Mouse (Mus musculus) heart, postnatal 0 days (tissue): ENCODE data around the gene Akap2. TPM values are rescaled to one million over a fixed set of nuclear protein-coding genes. Genes with fewer than 3 reads are reported as not detected.
A peak's percentile ranks its signal among the peaks of the same experiment; 100 is the strongest.

ENCODE experiments used
- ATAC-seq: fragments of 200-750 bp; cut with Nextera tagmentation; 2 replicates; pipeline ENCODE4 v1.8.0; 2017; ENCODE audit warnings: low read depth, moderate number of reproducible peaks, moderate library complexity; ENCODE audit not compliant: insufficient read depth
- DNase-seq: peaks from one replicate; pipeline ENCODE4 v3.0.0-alpha.2; 2016; ENCODE audit warnings: low spot score
- H3K27ac ChIP-seq: fragments of 300-500 bp; sonication (generic); 2 replicates; pipeline ENCODE4 v1.5.1; 2014; ENCODE audit warnings: low read depth, mild to moderate bottlenecking
- H3K27me3 ChIP-seq: fragments of 300-500 bp; sonication (generic); 2 replicates; pipeline ENCODE4 v1.6.1; 2014; ENCODE audit warnings: low read length, mixed read lengths; ENCODE audit not compliant: control insufficient read depth, insufficient read depth
- H3K36me3 ChIP-seq: fragments of 300-500 bp; sonication (generic); replicated peaks from 2 replicates; pipeline ENCODE4 v1.6.1; 2014; ENCODE audit warnings: low read length, mixed read lengths; ENCODE audit not compliant: control insufficient read depth, insufficient read depth
- H3K4me1 ChIP-seq: fragments of 300-500 bp; sonication (generic); 2 replicates; pipeline ENCODE4 v1.6.1; 2014; ENCODE audit warnings: antibody characterized with exemption; ENCODE audit not compliant: control insufficient read depth, insufficient read depth
- H3K4me2 ChIP-seq: fragments of 300-500 bp; sonication (generic); 2 replicates; pipeline ENCODE4 v1.6.1; 2014; ENCODE audit warnings: low read depth, mild to moderate bottlenecking, low read length, moderate library complexity
- H3K4me3 ChIP-seq: fragments of 300-500 bp; sonication (generic); 2 replicates; pipeline ENCODE4 v1.5.1; 2014; ENCODE audit warnings: low read depth, low read length
- H3K9ac ChIP-seq: fragments of 300-500 bp; sonication (generic); replicated peaks from 2 replicates; pipeline ENCODE4 v1.6.1; 2014; ENCODE audit warnings: low read depth, low read length, mixed read lengths
- H3K9me3 ChIP-seq: fragments of 300-500 bp; sonication (generic); replicated peaks from 2 replicates; pipeline ENCODE4 v1.6.1; 2016; ENCODE audit warnings: low read length; ENCODE audit not compliant: control insufficient read depth
- CTCF ChIP-seq: IDR thresholded peaks from 2 replicates; pipeline ENCODE4 v1.5.1; 2016; ENCODE audit warnings: antibody characterized with exemption, control low read depth, low read depth
- EP300 ChIP-seq: IDR thresholded peaks from 2 replicates; pipeline ENCODE4 v1.6.1; 2016; ENCODE audit warnings: antibody characterized with exemption, low read depth
- WGBS: fragments of 180-500 bp; shearing (Covaris S2); extraction: QIAGEN DNeasy Blood & Tissue Kit; methylation state at CpG from one replicate; pipeline ENCODE4 v1.1.7; 2014; 5-methylcytosine and 5-hydroxymethylcytosine counted together
- polyA plus RNA-seq: library from polyadenylated mRNA; unstranded; fragments of >200 nt; fragmentation: Nextera tagmentation; extraction: Ambion mirVana; gene quantifications from 2 replicates; pipeline ENCODE4 v1.2.1, GENCODE M21; 2015
- total RNA-seq: library from RNA; depleted of rRNA; stranded (reverse); fragments of >200 nt; gene quantifications from 2 replicates; pipeline ENCODE4 v1.2.3, GENCODE M21; 2014; ENCODE audit warnings: low replicate concordance

The Akap2 gene
- total and polyA plus RNA-seq, 2 experiments from 2014 or later, result 37.7 to 64.1 TPM

DNA sequence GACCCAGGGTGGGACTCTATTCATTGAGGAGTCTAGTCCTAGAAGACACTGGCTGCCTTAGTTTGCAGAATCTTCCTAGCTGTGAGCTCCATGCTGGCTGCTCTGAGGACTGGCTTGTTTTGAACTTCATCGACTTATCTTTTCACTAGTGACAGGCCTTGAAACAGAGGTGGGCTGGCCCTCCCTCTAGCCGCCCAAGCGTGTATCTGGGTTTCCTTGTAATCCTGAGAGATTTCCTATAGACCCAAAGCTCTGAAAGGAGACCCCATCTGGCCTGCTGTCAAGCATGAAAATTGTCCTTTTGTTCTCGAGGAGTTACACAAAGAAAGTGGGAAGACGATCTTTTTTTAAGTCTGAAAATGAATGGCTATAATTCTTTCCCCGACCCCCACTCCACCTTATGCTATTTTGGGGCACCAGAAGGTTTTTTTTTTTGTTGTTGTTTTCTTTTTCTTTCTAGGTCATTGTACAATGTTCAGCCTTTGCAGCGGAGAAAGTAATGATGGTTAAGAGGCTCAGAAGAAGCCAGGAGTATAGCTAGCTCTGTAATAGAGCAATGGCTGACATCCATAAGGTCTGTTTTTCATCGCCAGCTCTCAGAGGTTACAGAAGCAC is 107.3 kb downstream of the Akap2 start:
- Histone ChIP-seq H3K4me2 (no peak overlapping the region), H3K36me3 (0 out of 2 replicates have a peak, but pooled peaks cover 4% of the 10 kb centered on the region), H3K9ac (no peak overlapping the region), H3K4me1 (peaks cover 48% of the 10 kb centered on the region), H3K9me3 (no peaks in the 10 kb centered on the region), H3K4me3 (no peak overlapping the region), H3K27ac (no peak overlapping the region), H3K27me3 (no peaks in the 10 kb centered on the region)
- no peak for TF ChIP-seq EP300
- TF ChIP-seq CTCF, result no peak
- 43% methylated on average over 8 of the region's 8 CpGs for WGBS
- ATAC-seq, result no peak
- no peak for DNase-seq

GRCm38 (mm10) chr4:57826272-57826671 is 108.8 kb downstream of the Akap2 start:
- Histone ChIP-seq H3K36me3 (0 out of 2 replicates have a peak, but pooled peaks cover 4% of the 10 kb centered on the region), H3K9ac (no peak overlapping the region), H3K9me3 (no peaks in the 10 kb centered on the region), H3K4me1 (peaks cover 56% of the 10 kb centered on the region), H3K4me3 (no peak overlapping the region), H3K27me3 (no peaks in the 10 kb centered on the region), H3K27ac (no peak overlapping the region), H3K4me2 (no peak overlapping the region)
- 81% methylated on average over 7 of the region's 7 CpGs for WGBS
- no peak for ATAC-seq
- TF ChIP-seq CTCF (no peak), EP300 (no peak)
- no peak for DNase-seq

GRCm38 (mm10) chr4:57829131-57829530 is 111.7 kb downstream of the Akap2 start:
- TF ChIP-seq EP300, result no peak
- no peak for TF ChIP-seq CTCF
- peaks cover 55% of the 10 kb centered on the region for H3K4me1 ChIP-seq

DNA sequence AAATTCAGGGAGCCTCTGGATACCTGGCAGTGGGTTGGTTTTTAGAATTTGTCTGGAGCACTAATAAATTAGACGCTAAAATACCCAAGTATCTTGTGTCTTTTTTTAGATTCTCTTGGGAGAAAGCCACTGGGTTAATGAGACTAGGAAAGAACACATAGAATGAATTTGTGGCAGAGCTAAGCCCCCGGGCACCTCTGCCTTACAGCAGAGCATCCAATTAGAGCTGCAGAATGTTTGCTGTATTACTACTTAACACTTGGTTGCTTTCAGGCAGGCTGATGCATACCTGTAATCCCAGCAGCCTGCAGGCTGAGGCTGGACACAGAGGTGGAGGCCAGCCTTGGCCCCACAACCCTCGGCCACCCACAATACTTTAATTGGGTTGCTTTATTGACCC is 112.3 kb downstream of the Akap2 start:
- H3K27ac ChIP-seq, result 0 out of 2 replicates have a peak overlapping the region, but pooled peaks have one; percentile 34
- H3K4me2 ChIP-seq, result no peak overlapping the region
- H3K36me3 ChIP-seq, result 0 out of 2 replicates have a peak, but pooled peaks cover 4% of the 10 kb centered on the region
- 63% methylated on average over 3 of the region's 3 CpGs for WGBS
- no peaks in the 10 kb centered on the region for H3K27me3 ChIP-seq
- H3K4me3 ChIP-seq, result no peak overlapping the region
- H3K9ac ChIP-seq, result no peak overlapping the region
- H3K4me1 ChIP-seq, result peaks cover 60% of the 10 kb centered on the region
- no peaks in the 10 kb centered on the region for H3K9me3 ChIP-seq
- TF ChIP-seq CTCF (no peak), EP300 (no peak)
- ATAC-seq (no peak), DNase-seq (no peak)

More at GRCm38 (mm10) chr4:57829131-57829530, 111.7 kb downstream of the Akap2 start:
- no peak overlapping the region for H3K9ac ChIP-seq
- H3K36me3 ChIP-seq, result 0 out of 2 replicates have a peak, but pooled peaks cover 4% of the 10 kb centered on the region
- no peak overlapping the region for H3K4me3 ChIP-seq
- no peaks in the 10 kb centered on the region for H3K9me3 ChIP-seq
- H3K4me2 ChIP-seq, result no peak overlapping the region
- DNase-seq (no peak), ATAC-seq (no peak)
- H3K27me3 ChIP-seq, result no peaks in the 10 kb centered on the region
- peak overlapping the region; percentile 34; the same call in 1 of the 2 replicates for H3K27ac ChIP-seq
- 52% methylated on average over 9 of the region's 9 CpGs for WGBS

DNA sequence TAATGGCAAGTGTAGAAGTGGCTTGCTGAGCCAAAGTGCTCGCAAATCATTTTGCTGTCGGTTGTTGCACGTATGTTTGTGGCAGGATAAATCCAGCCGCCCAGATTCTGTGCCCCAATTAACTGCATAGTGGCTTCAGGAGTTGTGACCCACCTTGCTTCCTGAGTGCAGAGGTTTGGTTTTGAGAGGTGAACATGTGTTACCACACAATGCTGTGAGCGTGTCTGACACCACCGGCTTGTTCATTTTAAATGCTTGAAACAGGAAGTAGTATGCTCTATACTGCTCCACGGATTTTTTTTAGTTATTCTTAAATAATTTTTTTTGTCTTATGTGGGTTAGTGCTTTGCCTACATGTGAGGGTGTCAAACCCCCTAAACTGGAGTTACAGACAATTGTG is 114.9 kb downstream of the Akap2 start:
- H3K9me3 ChIP-seq, result no peaks in the 10 kb centered on the region
- H3K36me3 ChIP-seq, result no peaks in the 10 kb centered on the region
- H3K4me3 ChIP-seq, result no peak overlapping the region
- ATAC-seq (no peak), DNase-seq (no peak)
- H3K4me1 ChIP-seq, result peaks cover 67% of the 10 kb centered on the region
- H3K9ac ChIP-seq, result no peak overlapping the region
- no peak overlapping the region for H3K4me2 ChIP-seq
- WGBS, result 60% methylated on average over 7 of the region's 7 CpGs
- no peaks in the 10 kb centered on the region for H3K27me3 ChIP-seq
- H3K27ac ChIP-seq, result 0 out of 2 replicates have a peak overlapping the region, but pooled peaks have one; percentile 18
- TF ChIP-seq EP300 (no peak), CTCF (no peak)
